Mouse (Mus musculus) ES-E14 (cell line): Measurements from ENCODE around the gene Ofcc1.

ENCODE experiments used
- CHD2 ChIP-seq: IDR thresholded peaks from 2 replicates; pipeline ENCODE4 v1.6.1; 2014; ENCODE audit warnings: mild to moderate bottlenecking, low read depth, low read length, inconsistent platforms
- HCFC1 ChIP-seq: IDR thresholded peaks from 2 replicates; pipeline ENCODE4 v1.6.1; 2012; ENCODE audit warnings: low read length, inconsistent platforms, borderline replicate concordance; ENCODE audit not compliant: insufficient read depth

- no peak for TF ChIP-seq HCFC1
- TF ChIP-seq CHD2 = no peak
These were observed 15.5 kb upstream of the Ofcc1 start for GRCm38 (mm10) chr13:40376773-40377172.
